Mouse (Mus musculus): ENCODE results near the gene 6030452D12Rik. TPM values are rescaled to one million over a fixed set of nuclear protein-coding genes. Genes with fewer than 3 reads are reported as not detected.

Gene 6030452D12Rik
- total and polyA plus RNA-seq, 2 experiments from 2014 or later = not detected

- Histone ChIP-seq H3K9me3 (ENCODE audit: low read length) (no peaks in the 10 kb centered on the region), H3K4me2 (ENCODE audit: low read depth) (no peak overlapping the region), H3K9ac (no peak overlapping the region), H3K27ac (ENCODE audit: low read depth, low read length) (no peak overlapping the region), H3K4me1 (ENCODE audit: insufficient read depth) (no peaks in the 10 kb centered on the region), H3K4me3 (ENCODE audit: low read depth, low read length) (no peak overlapping the region), H3K27me3 (ENCODE audit: insufficient read depth, low read length) (no peaks in the 10 kb centered on the region), H3K36me3 (ENCODE audit: insufficient read depth) (no peaks in the 10 kb centered on the region)
- TF ChIP-seq CTCF (IDR thresholded peaks at IDR 0.05; ENCODE audit: low read depth) = no peak
- 74% methylated on average over 8 of the region's 8 CpGs for WGBS
- ATAC-seq (no peak), DNase-seq (no peak)
Observed at GRCm38 (mm10) chr8:106543043-106543442, 42.7 kb downstream of the 6030452D12Rik start.

- no peak overlapping the region for H3K4me3 ChIP-seq (ENCODE audit: low read depth, low read length)
- DNase-seq (no peak), ATAC-seq (no peak)
- no peak overlapping the region for H3K27ac ChIP-seq (ENCODE audit: low read depth, low read length)
- no peaks in the 10 kb centered on the region for H3K4me1 ChIP-seq (ENCODE audit: insufficient read depth)
- no peak overlapping the region for H3K9ac ChIP-seq
- H3K27me3 ChIP-seq (ENCODE audit: insufficient read depth, low read length) = no peaks in the 10 kb centered on the region
- no peak overlapping the region for H3K4me2 ChIP-seq (ENCODE audit: low read depth)
- H3K9me3 ChIP-seq (ENCODE audit: low read length) = no peaks in the 10 kb centered on the region
- 82% methylated on average over 2 of the region's 2 CpGs for WGBS
- no peak for TF ChIP-seq CTCF (IDR thresholded peaks at IDR 0.05; ENCODE audit: low read depth)
- no peaks in the 10 kb centered on the region for H3K36me3 ChIP-seq (ENCODE audit: insufficient read depth)
Observed at GRCm38 (mm10) chr8:106545149-106545548, 44.8 kb downstream of the 6030452D12Rik start.

GRCm38 (mm10) chr8:106546746-106547145 is 46.4 kb downstream of the 6030452D12Rik start:
- no peak overlapping the region for H3K4me3 ChIP-seq (ENCODE audit: low read depth, low read length)
- no peaks in the 10 kb centered on the region for H3K27me3 ChIP-seq (ENCODE audit: insufficient read depth, low read length)
- H3K4me1 ChIP-seq (ENCODE audit: insufficient read depth) = no peaks in the 10 kb centered on the region
- H3K36me3 ChIP-seq (ENCODE audit: insufficient read depth) = no peaks in the 10 kb centered on the region
- no peak overlapping the region for H3K27ac ChIP-seq (ENCODE audit: low read depth, low read length)
- H3K9ac ChIP-seq = no peak overlapping the region
- H3K9me3 ChIP-seq (ENCODE audit: low read length) = no peaks in the 10 kb centered on the region
- WGBS = 90% methylated on average over 7 of the region's 7 CpGs
- no peak overlapping the region for H3K4me2 ChIP-seq (ENCODE audit: low read depth)
- no peak for TF ChIP-seq CTCF (IDR thresholded peaks at IDR 0.05; ENCODE audit: low read depth)
- ATAC-seq (no peak), DNase-seq (no peak)

- no peak overlapping the region for H3K27ac ChIP-seq (ENCODE audit: low read depth, low read length)
- DNase-seq (no peak), ATAC-seq (no peak)
- TF ChIP-seq CTCF (IDR thresholded peaks at IDR 0.05; ENCODE audit: low read depth) = no peak
- H3K9me3 ChIP-seq (ENCODE audit: low read length) = no peaks in the 10 kb centered on the region
- H3K4me1 ChIP-seq (ENCODE audit: insufficient read depth) = no peaks in the 10 kb centered on the region
- H3K27me3 ChIP-seq (ENCODE audit: insufficient read depth, low read length) = no peaks in the 10 kb centered on the region
- no peak overlapping the region for H3K4me2 ChIP-seq (ENCODE audit: low read depth)
- H3K9ac ChIP-seq = no peak overlapping the region
- 83% methylated on average over 10 of the region's 10 CpGs for WGBS
- H3K36me3 ChIP-seq (ENCODE audit: insufficient read depth) = no peaks in the 10 kb centered on the region
- no peak overlapping the region for H3K4me3 ChIP-seq (ENCODE audit: low read depth, low read length)
Observed at GRCm38 (mm10) chr8:106548366-106548936, 48.1 kb downstream of the 6030452D12Rik start.

- DNase-seq (no peak), ATAC-seq (no peak)
- no peaks in the 10 kb centered on the region for H3K4me1 ChIP-seq (ENCODE audit: insufficient read depth)
- no peak overlapping the region for H3K4me2 ChIP-seq (ENCODE audit: low read depth)
- 88% methylated on average over 1 of the region's 1 CpGs for WGBS
- no peak overlapping the region for H3K27ac ChIP-seq (ENCODE audit: low read depth, low read length)
- no peaks in the 10 kb centered on the region for H3K36me3 ChIP-seq (ENCODE audit: insufficient read depth)
- no peak overlapping the region for H3K4me3 ChIP-seq (ENCODE audit: low read depth, low read length)
- TF ChIP-seq CTCF (IDR thresholded peaks at IDR 0.05; ENCODE audit: low read depth) = no peak
- no peaks in the 10 kb centered on the region for H3K9me3 ChIP-seq (ENCODE audit: low read length)
- H3K9ac ChIP-seq = no peak overlapping the region
- no peaks in the 10 kb centered on the region for H3K27me3 ChIP-seq (ENCODE audit: insufficient read depth, low read length)
Observed at GRCm38 (mm10) chr8:106550906-106551305, 50.6 kb downstream of the 6030452D12Rik start.

GRCm38 (mm10) chr8:106554011-106554410 is 53.7 kb downstream of the 6030452D12Rik start:
- H3K9ac ChIP-seq = no peak overlapping the region
- no peak overlapping the region for H3K4me3 ChIP-seq (ENCODE audit: low read depth, low read length)
- H3K27me3 ChIP-seq (ENCODE audit: insufficient read depth, low read length) = no peaks in the 10 kb centered on the region

GRCm38 (mm10) chr8:106556068-106556645 is 55.8 kb downstream of the 6030452D12Rik start:
- Histone ChIP-seq H3K9me3 (ENCODE audit: low read length) (peaks cover 9% of the 10 kb centered on the region; the same call in 1 of the 2 replicates), H3K9ac (no peak overlapping the region), H3K27me3 (ENCODE audit: insufficient read depth, low read length) (no peaks in the 10 kb centered on the region), H3K4me3 (ENCODE audit: low read depth, low read length) (no peak overlapping the region), H3K4me1 (ENCODE audit: insufficient read depth) (no peaks in the 10 kb centered on the region), H3K4me2 (ENCODE audit: low read depth) (no peak overlapping the region), H3K27ac (ENCODE audit: low read depth, low read length) (no peak overlapping the region), H3K36me3 (ENCODE audit: insufficient read depth) (no peaks in the 10 kb centered on the region)
- ATAC-seq (no peak), DNase-seq (no peak)
- 82% methylated on average over 6 of the region's 7 CpGs for WGBS
- no peak for TF ChIP-seq CTCF (IDR thresholded peaks at IDR 0.05; ENCODE audit: low read depth)

More at GRCm38 (mm10) chr8:106554011-106554410, 53.7 kb downstream of the 6030452D12Rik start:
- TF ChIP-seq CTCF (IDR thresholded peaks at IDR 0.05; ENCODE audit: low read depth) = no peak
- ATAC-seq (no peak), DNase-seq (no peak)
- H3K9me3 ChIP-seq (ENCODE audit: low read length) = peaks cover 9% of the 10 kb centered on the region; the same call in 1 of the 2 replicates
- no peaks in the 10 kb centered on the region for H3K4me1 ChIP-seq (ENCODE audit: insufficient read depth)
- no peak overlapping the region for H3K27ac ChIP-seq (ENCODE audit: low read depth, low read length)
- WGBS = 94% methylated on average over 5 of the region's 5 CpGs
- no peaks in the 10 kb centered on the region for H3K36me3 ChIP-seq (ENCODE audit: insufficient read depth)
- no peak overlapping the region for H3K4me2 ChIP-seq (ENCODE audit: low read depth)

Other genes with a start within 250 kb of the 6030452D12Rik start
- 103 and 114 TPM in 2 replicates for gene Smpd3, start 162.5 kb upstream of the 6030452D12Rik start, total RNA-seq (2014; rRNA removed)
- 63.1 and 84.8 TPM in 2 replicates for gene Smpd3, start 162.5 kb upstream of the 6030452D12Rik start, polyA plus RNA-seq (2015; fragmentation: Nextera tagmentation; extraction: Ambion mirVana)
- gene Zfp90, start 85.2 kb upstream of the 6030452D12Rik start, total RNA-seq (2014; rRNA removed) = 36.7 and 39.2 TPM in 2 replicates
- gene Zfp90, start 85.2 kb upstream of the 6030452D12Rik start, polyA plus RNA-seq (2015; fragmentation: Nextera tagmentation; extraction: Ambion mirVana) = 32.5 and 38.0 TPM in 2 replicates
- 0.85 and 1.3 TPM in 2 replicates for gene Cdh3, start 10.4 kb downstream of the 6030452D12Rik start, total RNA-seq (2014; rRNA removed)
- 1.2 and 1.4 TPM in 2 replicates for gene Cdh3, start 10.4 kb downstream of the 6030452D12Rik start, polyA plus RNA-seq (2015; fragmentation: Nextera tagmentation; extraction: Ambion mirVana)
- 41.5 and 48.4 TPM in 2 replicates for gene Gm10073, start 72.9 kb downstream of the 6030452D12Rik start, total RNA-seq (2014; rRNA removed)
- gene Gm10073, start 72.9 kb downstream of the 6030452D12Rik start, polyA plus RNA-seq (2015; fragmentation: Nextera tagmentation; extraction: Ambion mirVana) = 5.1 and 7.1 TPM in 2 replicates
- gene Cdh1, start 102.8 kb downstream of the 6030452D12Rik start, total RNA-seq (2014; rRNA removed) = 2.5 and 3.9 TPM in 2 replicates
- 3.3 and 3.9 TPM in 2 replicates for gene Cdh1, start 102.8 kb downstream of the 6030452D12Rik start, polyA plus RNA-seq (2015; fragmentation: Nextera tagmentation; extraction: Ambion mirVana)
- 5.3 and 7.5 TPM in 2 replicates for gene Tango6, start 182.5 kb downstream of the 6030452D12Rik start, total RNA-seq (2014; rRNA removed)
- 2.3 and 3.8 TPM in 2 replicates for gene Tango6, start 182.5 kb downstream of the 6030452D12Rik start, polyA plus RNA-seq (2015; fragmentation: Nextera tagmentation; extraction: Ambion mirVana)